9 mouse cellular contexts compared by ENCODE assay signal in genomic region chr2:62046421-62046845, GRCm38 (mm10). TPM values are rescaled to one million over a fixed set of nuclear protein-coding genes. Genes with fewer than 3 reads are reported as not detected.
A peak's percentile ranks its signal among the peaks of the same experiment; 100 is the strongest.
DNase-seq lines count a peak whose midpoint lies in the region; ATAC-seq and TF ChIP-seq lines count a peak whose summit lies in the region.
"Had no signal": no experiment of that assay in that cellular context is flagged by ENCODE, and none has a peak within 500 bp of the region (broad histone marks: within the 10 kb centered on the region; RNA-seq: fewer than 3 reads in every experiment).

Gene Slc4a10, plus strand, starts transcription at chr2:62046462.

- peak within 1 kb of the TSS; percentile 73 for H3K4me2 ChIP-seq in heart, embryonic 13.5 days
- peak within 1 kb of the TSS; percentile 61 for H3K4me2 ChIP-seq in hindbrain, embryonic 14.5 days (replicated peaks)
- peak within 1 kb of the TSS; percentile 61 for H3K4me2 ChIP-seq in neural tube, embryonic 15.5 days

- no peak for TF ChIP-seq CTCF in cortical plate, adult 2 months (IDR thresholded peaks at IDR 0.05; ENCODE audit: extremely low read depth, insufficient read depth, low read length)

- no peak for ATAC-seq in heart, embryonic 13.5 days (ENCODE audit: extremely low read depth, insufficient number of reproducible peaks, low FRiP score, low TSS enrichment)
- ATAC-seq in hindbrain, embryonic 14.5 days (ENCODE audit: low FRiP score) = peak; percentile 87
- ATAC-seq in neural tube, embryonic 15.5 days (ENCODE audit: low FRiP score) = peak; percentile 74
- ATAC-seq in megakaryocyte-erythroid progenitor cell, adult 5-6 weeks (replicated peaks; ENCODE audit: low FRiP score, low TSS enrichment, poor library complexity, severe bottlenecking) = no peak

- peak; percentile 84 for TF ChIP-seq POLR2A in cortical plate, adult 2 months (IDR thresholded peaks at IDR 0.05; ENCODE audit: extremely low read depth, insufficient read depth, low read length)

- H3K4me3 ChIP-seq in heart, embryonic 13.5 days = peak within 1 kb of the TSS; percentile 65
- H3K4me3 ChIP-seq in cortical plate, adult 2 months (ENCODE audit: insufficient read depth, low read length) = peak within 1 kb of the TSS; percentile 83
- H3K4me3 ChIP-seq in hindbrain, embryonic 14.5 days (replicated peaks; ENCODE audit: low read length) = peak within 1 kb of the TSS; percentile 53
- peak within 1 kb of the TSS; percentile 59 for H3K4me3 ChIP-seq in neural tube, embryonic 15.5 days (replicated peaks)

- intact Hi-C loops in left cerebral cortex, postnatal 36 days (cut with DNase I) = loop anchor here (5.0 kb wide), 1 partner anchor 241 kb away; no protein-coding TSS in a partner anchor

- H3K27me3 ChIP-seq in heart, embryonic 13.5 days (replicated peaks) = peaks cover 3% of the 10 kb centered on the region; the same call in 1 of the 2 replicates
- no peaks in the 10 kb centered on the region for H3K27me3 ChIP-seq in hindbrain, embryonic 14.5 days (ENCODE audit: control insufficient read depth, insufficient read depth, low read length)
- no peaks in the 10 kb centered on the region for H3K27me3 ChIP-seq in neural tube, embryonic 15.5 days (replicated peaks)
- H3K27me3 ChIP-seq: CH12.LX had no signal

- peak within 1 kb of the TSS; percentile 79 for H3K9ac ChIP-seq in heart, embryonic 13.5 days
- peak within 1 kb of the TSS; percentile 86 for H3K9ac ChIP-seq in hindbrain, embryonic 14.5 days
- H3K9ac ChIP-seq in neural tube, embryonic 15.5 days (replicated peaks) = peak within 1 kb of the TSS; percentile 64

- DNase-seq in heart, adult 18-20 months = no peak
- peak; percentile 74 for DNase-seq in hindbrain, embryonic 14.5 days (ENCODE audit: low spot score)
- DNase-seq in left cerebral cortex, postnatal 36 days (ENCODE audit: low spot score in 2 of 2) = peak; percentile 70 to 76
- DNase-seq in thymus, postnatal 10 days (ENCODE audit: low spot score in 2 of 2) = no peak

- H3K9me3 ChIP-seq in heart, embryonic 13.5 days = no peaks in the 10 kb centered on the region
- no peaks in the 10 kb centered on the region for H3K9me3 ChIP-seq in hindbrain, embryonic 14.5 days (ENCODE audit: control insufficient read depth, low read length)
- no peaks in the 10 kb centered on the region for H3K9me3 ChIP-seq in neural tube, embryonic 15.5 days (replicated peaks)

- WGBS in heart, embryonic 13.5 days = 11% methylated on average over 10 of the region's 10 CpGs
- 15% methylated on average over 10 of the region's 10 CpGs for WGBS in hindbrain, embryonic 14.5 days
- WGBS in neural tube, embryonic 15.5 days = 16% methylated on average over 10 of the region's 10 CpGs

- no peak within 1 kb of the TSS for H3K27ac ChIP-seq in heart, embryonic 13.5 days (replicated peaks)
- peak within 1 kb of the TSS; percentile 77 for H3K27ac ChIP-seq in cortical plate, adult 2 months (ENCODE audit: insufficient read depth, low read length)
- H3K27ac ChIP-seq in hindbrain, embryonic 14.5 days = peak within 1 kb of the TSS; percentile 98
- peak within 1 kb of the TSS; percentile 94 for H3K27ac ChIP-seq in neural tube, embryonic 15.5 days (replicated peaks)

- H3K4me1 ChIP-seq in heart, embryonic 13.5 days = peaks cover 9% of the 10 kb centered on the region; the same call in 1 of the 2 replicates
- H3K4me1 ChIP-seq in cortical plate, adult 2 months (ENCODE audit: control insufficient read depth, insufficient read depth, low read length) = no peaks in the 10 kb centered on the region
- H3K4me1 ChIP-seq in hindbrain, embryonic 14.5 days (replicated peaks; ENCODE audit: control insufficient read depth, insufficient read depth, low read length) = no peaks in the 10 kb centered on the region
- 0 out of 2 replicates have a peak, but pooled peaks cover 6% of the 10 kb centered on the region for H3K4me1 ChIP-seq in neural tube, embryonic 15.5 days

- no peaks in the 10 kb centered on the region for H3K36me3 ChIP-seq in heart, embryonic 13.5 days
- H3K36me3 ChIP-seq in hindbrain, embryonic 14.5 days (replicated peaks; ENCODE audit: control insufficient read depth, insufficient read depth) = no peaks in the 10 kb centered on the region
- no peaks in the 10 kb centered on the region for H3K36me3 ChIP-seq in neural tube, embryonic 15.5 days

RNA-seq across cellular contexts. Expression of gene Slc4a10, which starts in this region (rescaled TPM):
- polyA plus RNA-seq in heart, embryonic 13.5 days (2015; fragmentation: Nextera tagmentation; extraction: Ambion mirVana) = 0.17 and 0.36 TPM in 2 replicates
- not detected for total RNA-seq in heart, adult 18-20 months (2021)
- polyA plus RNA-seq in cortical plate, adult 2 months (2012; rRNA removed) = 112 and 122 TPM in 2 replicates
- polyA plus RNA-seq in hindbrain, embryonic 14.5 days (2014; fragmentation: Nextera tagmentation; extraction: Ambion mirVana) = 34.0 and 37.5 TPM in 2 replicates
- total RNA-seq in left cerebral cortex, postnatal 36 days (2021) = 100 to 1,000 TPM; 200 to 220 TPM
- 18.6 and 20.8 TPM in 2 replicates for polyA plus RNA-seq in neural tube, embryonic 15.5 days (2015; fragmentation: Nextera tagmentation; extraction: Ambion mirVana)
- not detected in 2 replicates for total RNA-seq in megakaryocyte-erythroid progenitor cell, adult 5-6 weeks (2014; fragmentation: Nextera tagmentation)
- not detected in 2 replicates for total RNA-seq in megakaryocyte-erythroid progenitor cell, adult 5-6 weeks (2017)
- total RNA-seq: CH12.LX had no signal

Comparison
In these comparisons a context has a peak if more than half of its experiments do, and no peak if none do; other contexts are left out.
1. RNA of gene Slc4a10 (total RNA-seq): 200 to 220 TPM in left cerebral cortex, postnatal 36 days; not detected in megakaryocyte-erythroid progenitor cell, adult 5-6 weeks and not detected in heart, adult 18-20 months; every median in the first group is over 100 times any median in the second.
2. RNA of gene Slc4a10 (polyA plus RNA-seq): 112 to 122 TPM in cortical plate, adult 2 months, 34.0 to 37.5 TPM in hindbrain, embryonic 14.5 days and 18.6 to 20.8 TPM in neural tube, embryonic 15.5 days; 0.17 to 0.36 TPM in heart, embryonic 13.5 days; every median in the first group is over 10 times any median in the second.
3. ATAC-seq: peak in hindbrain, embryonic 14.5 days (single experiment) and neural tube, embryonic 15.5 days (single experiment); none in heart, embryonic 13.5 days (single experiment) and megakaryocyte-erythroid progenitor cell, adult 5-6 weeks (single experiment).
4. DNase-seq: peak in hindbrain, embryonic 14.5 days (single experiment) and left cerebral cortex, postnatal 36 days (2 of 2); none in heart, adult 18-20 months (0 of 2) and thymus, postnatal 10 days (0 of 2).
5. Peak in every context shown above with its lines, with median percentiles within 50 percentile points of each other: H3K4me2 ChIP-seq, H3K4me3 ChIP-seq and H3K9ac ChIP-seq.